Mouse (Mus musculus) lung, postnatal 25 days (tissue): ENCODE data around the gene 2510002D24Rik.
"Not testable (repeated sequence)": the region's sequence is repeated elsewhere in the genome, so short reads cannot be mapped to it uniquely, and the experiment has no call there.

Source experiments
- DNase-seq: peaks from one replicate; pipeline ENCODE4 v3.0.0; 2022; ENCODE audit warnings: low spot score

Gene 2510002D24Rik

DNA sequence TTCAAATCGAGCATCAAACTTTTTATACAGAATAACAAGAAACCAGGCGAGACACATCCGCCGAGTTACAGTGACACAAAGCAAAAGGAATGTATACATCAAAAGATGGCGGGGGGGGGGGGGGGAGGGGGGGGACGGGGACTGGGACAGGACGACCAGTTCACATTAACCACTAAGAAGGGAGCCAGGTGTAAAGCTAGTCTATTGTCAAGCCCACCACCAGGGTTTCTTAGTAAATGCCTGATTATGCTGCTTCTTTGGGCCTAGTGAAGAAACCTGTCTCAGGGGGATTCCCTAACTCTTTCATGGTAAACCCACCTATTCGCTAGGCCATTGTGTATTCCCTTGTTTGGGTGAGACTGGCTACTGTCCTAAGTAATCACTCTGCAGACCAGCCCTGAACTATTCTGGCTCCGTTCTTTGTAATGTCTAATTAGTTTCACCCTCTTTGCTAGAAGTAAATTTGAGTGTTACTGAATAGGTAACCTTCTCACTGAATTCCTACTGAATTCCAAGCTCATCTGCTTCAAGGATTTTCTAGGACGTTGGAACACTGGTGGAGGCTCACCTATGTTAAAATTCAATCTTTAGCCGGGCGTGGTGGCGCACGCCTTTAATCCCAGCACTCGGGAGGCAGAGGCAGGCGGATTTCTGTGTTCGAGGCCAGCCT, 13.3 kb downstream of the 2510002D24Rik start:
- DNase-seq: not testable (repeated sequence)

DNA sequence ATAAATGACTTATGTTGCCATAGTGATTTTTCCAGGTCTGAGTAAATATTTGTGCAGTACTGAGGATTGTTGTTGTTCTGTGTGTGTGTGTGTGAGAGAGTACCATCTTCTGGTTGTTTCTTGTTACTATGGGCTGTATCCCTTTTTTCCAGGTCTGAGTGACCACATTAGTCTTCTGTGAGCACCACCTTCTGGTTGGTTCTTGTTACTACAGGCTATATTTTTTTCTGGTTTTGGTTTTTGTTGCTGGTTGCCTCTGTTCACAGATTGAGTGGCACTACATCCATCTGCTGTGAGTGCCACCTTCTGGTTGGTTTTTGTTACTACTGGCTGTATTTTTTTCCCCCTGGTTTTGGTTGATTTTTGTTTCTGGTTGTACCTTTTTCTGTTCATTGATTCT, 22.2 kb downstream of the 2510002D24Rik start:
- peak; percentile 73 for DNase-seq

DNA sequence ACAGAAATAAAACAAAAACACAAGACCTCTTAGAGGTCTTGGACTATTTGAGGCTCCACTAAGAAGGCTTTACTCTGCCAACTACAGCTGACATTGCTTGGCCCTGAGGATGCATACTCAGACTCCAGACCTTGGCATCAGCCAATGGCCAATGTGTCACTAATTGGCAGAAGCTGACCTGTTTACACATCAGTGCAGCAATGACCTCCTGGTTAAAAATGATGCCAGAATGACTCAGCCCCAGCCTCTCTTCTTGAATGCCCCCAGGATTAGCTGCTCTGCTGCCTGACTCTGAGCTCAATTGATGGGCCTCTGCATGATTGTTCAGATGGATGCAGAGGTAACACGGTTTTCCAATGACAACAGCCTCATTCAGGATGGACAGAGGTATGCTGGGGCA, 23.8 kb downstream of the 2510002D24Rik start:
- no peak for DNase-seq

DNA sequence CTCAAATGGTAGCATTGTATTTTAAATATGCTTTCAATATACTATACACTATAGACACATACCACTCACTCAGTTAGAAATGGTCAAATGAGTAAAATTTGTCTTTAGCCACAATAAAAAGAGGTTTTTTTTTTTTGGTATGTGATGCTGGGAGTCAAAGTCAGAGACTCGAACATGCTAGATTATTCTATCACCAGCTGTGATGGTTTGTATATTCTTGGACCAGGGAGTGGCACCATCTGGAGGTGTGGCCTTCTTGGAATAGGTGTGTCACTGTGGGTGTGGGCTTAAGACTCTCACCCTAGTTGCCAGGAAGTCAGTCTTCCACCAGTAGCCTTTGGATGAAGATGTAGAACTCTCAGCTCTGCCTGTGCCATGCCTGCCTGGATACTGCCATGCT, 34.1 kb downstream of the 2510002D24Rik start:
- DNase-seq: not testable (repeated sequence)

DNA sequence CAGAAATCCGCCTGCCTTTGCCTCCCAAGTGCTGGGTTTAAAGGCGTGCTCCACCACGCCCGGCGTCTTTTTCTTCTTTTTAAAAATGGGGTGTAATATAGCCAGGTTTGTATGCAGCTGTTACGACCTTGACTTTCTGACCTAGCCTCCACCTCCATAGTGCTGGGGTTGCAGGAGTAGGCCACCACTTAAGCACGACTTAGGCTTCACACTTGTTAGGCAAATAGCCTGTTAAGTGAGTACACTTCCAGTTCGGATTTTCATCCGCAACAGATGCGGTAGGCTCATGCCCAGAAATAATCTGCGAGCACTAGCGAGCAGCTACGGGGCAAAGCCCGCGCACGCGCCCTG, 39.7 kb downstream of the 2510002D24Rik start:
- DNase-seq: no peak

DNA sequence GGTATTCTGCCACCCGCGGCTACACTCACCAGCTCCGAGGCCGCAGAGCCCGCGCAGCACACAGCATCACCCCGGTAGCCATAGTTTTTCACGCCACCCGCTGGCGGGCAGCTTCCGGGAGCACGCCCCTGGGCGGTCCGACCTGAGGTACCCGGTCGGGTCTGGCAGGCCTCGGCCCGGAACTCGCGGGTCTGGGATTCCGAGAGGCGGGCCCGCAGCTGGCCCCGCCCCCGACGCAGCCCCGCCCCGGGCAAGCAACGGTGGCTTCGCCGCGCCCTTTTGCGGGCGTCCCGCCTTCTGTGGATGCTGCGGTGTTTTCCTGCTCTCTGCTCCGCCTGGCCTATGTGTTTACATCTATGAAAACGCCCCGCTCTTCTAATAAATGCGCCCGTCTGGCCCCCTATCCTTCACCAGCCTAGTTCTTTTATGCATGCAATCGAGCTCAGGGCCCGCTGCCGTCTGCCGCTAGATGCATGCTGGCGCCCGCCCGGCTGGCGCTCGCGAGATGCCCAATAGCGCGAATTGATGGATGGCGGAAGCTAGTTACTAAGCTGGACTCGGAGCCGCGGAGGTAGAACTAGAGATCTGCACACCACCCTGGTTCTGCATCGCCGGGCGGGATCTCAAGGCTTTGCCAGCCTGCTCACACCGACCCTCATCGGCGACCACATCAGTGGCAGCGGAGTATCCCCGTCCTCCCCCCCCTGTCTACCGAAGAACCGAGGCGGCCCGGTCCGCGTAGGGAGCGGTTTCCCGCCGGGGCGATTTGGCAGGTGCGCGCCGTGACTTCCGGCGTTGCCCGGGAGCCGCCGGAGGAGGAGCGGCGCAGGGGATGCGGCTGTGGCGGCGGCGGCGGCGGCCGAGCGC, 40.3 kb downstream of the 2510002D24Rik start, which contains the start of the genes Mrpl40 and Hira:
Gene Mrpl40, minus strand, starts transcription at position 421 of the 867 bp plus-strand sequence.
Gene Hira, plus strand, starts transcription at position 596 of the 867 bp plus-strand sequence.
- peak; percentile 95 for DNase-seq

DNA sequence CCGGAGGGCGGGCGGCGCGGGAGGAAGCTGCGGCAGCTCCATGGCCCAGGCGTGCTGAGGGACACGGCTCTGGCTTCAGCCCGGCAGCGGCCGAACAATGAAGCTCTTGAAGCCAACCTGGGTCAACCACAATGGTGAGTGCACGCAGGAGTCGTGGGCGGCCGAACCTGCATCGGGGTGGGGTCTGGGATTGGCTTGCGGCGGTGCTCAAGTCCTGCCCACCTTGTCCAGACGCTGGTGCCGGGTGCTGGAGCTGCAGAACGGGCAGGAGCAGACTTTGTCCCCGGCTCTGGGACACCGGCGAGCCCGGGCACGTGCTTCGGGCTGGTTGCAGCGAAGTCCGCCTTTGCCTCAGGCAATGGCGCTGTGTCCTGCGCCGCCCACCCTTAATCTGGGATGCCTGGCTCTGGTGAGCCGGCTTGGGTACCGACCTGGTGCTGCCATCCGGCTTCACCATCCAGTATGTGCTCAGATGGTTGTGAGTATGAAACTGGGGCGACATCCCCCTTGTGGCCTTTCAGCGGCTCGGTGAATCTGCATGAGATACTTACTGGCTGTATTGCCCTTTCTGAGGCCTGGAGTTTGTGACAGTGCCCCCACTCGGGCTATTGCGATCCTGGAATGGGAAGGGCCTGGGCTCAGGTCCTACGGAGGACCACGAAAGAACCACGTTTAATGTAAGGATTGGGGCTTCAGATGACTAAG, 41.2 kb downstream of the 2510002D24Rik start:
- DNase-seq: peak; percentile 37

DNA sequence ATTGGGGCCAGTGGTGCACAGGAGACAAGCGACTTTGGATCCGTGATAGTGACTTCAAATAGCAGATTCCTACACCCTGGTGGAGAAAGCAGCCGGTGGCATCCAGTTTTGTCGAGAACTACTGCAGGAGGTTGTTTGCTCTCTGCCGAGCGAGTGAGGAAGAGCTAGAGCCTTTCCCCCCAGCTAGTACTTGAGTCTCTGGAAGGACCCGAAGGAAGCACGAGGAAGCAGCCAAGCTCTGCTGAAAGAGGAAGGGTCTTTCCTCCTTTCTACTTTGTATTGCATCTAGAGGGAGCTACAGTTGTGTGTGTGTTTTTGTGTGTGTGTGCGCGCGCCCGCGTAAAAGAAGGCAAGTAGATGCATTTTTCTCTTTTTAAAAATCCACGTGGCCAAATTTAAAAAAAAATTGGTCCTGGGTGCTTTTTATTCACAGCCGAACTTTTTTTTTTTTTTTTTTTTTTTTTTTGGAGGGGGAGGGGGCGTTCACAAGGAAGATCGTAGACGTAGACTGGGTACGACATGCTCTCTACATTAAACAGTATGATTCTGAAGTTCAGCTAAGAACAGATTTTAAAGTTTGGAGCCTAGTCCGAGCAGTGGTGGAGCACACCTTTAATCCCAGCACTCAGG, 41.8 kb downstream of the 2510002D24Rik start:
- DNase-seq: no peak

DNA sequence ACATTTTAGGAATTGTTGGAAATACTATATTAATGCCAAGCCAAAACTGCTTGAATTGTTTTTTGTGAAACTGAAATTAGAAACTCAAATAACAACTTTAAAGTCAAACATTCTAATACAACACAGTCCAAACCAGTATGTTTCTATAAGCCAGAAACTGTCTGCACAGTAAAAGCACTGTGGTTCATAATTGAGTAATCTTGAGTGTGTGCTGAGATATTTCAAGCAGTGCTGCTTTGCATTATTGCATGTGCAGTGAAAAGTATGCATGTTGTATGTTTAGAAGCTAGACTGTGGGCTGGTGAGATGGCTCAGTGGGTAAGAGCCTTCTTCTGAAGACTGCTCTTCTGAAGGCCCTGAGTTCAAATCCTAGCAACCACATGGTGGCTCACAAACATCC, 47.7 kb downstream of the 2510002D24Rik start:
- no peak for DNase-seq
